Mouse (Mus musculus): ENCODE measurements around the gene Junb. TPM values are rescaled to one million over a fixed set of nuclear protein-coding genes. Genes with fewer than 3 reads are reported as not detected.

Gene Junb
- polyA plus RNA-seq, 1 experiment from 2014 or later = 18.2 TPM

- Histone ChIP-seq H3K4me3 (ENCODE audit: low read length) (peak overlapping the region; percentile 76), H3K9me3 (ENCODE audit: control insufficient read depth, low read length) (no peaks in the 10 kb centered on the region), H3K27ac (ENCODE audit: low read length) (peak overlapping the region; percentile 98), H3K27me3 (replicated peaks; ENCODE audit: control insufficient read depth, insufficient read depth, low read length) (no peaks in the 10 kb centered on the region), H3K9ac (ENCODE audit: low read depth, low read length) (peak overlapping the region; percentile 87), H3K36me3 (ENCODE audit: control insufficient read depth, insufficient read depth, low read length) (no peaks in the 10 kb centered on the region), H3K4me2 (ENCODE audit: low read depth, low read length) (peak overlapping the region; percentile 97), H3K4me1 (ENCODE audit: control insufficient read depth, insufficient read depth, low read length) (peaks cover 40% of the 10 kb centered on the region)
- ATAC-seq = peak; percentile 67
- under 1% methylated on average over 61 of the region's 61 CpGs for WGBS
Measured at GRCm38 (mm10) chr8:84976031-84976762, 2.3 kb downstream of the Junb start.

GRCm38 (mm10) chr8:84975434-84975833 is 3.1 kb downstream of the Junb start:
- H3K36me3 ChIP-seq (ENCODE audit: control insufficient read depth, insufficient read depth, low read length) = no peaks in the 10 kb centered on the region
- H3K27me3 ChIP-seq (replicated peaks; ENCODE audit: control insufficient read depth, insufficient read depth, low read length) = no peaks in the 10 kb centered on the region
- peak overlapping the region; percentile 98 for H3K27ac ChIP-seq (ENCODE audit: low read length)
- H3K4me1 ChIP-seq (ENCODE audit: control insufficient read depth, insufficient read depth, low read length) = peaks cover 41% of the 10 kb centered on the region
- H3K9ac ChIP-seq (ENCODE audit: low read depth, low read length) = peak overlapping the region; percentile 87; the same call in 1 of the 2 replicates
- peak overlapping the region; percentile 76 for H3K4me3 ChIP-seq (ENCODE audit: low read length)
- no peaks in the 10 kb centered on the region for H3K9me3 ChIP-seq (ENCODE audit: control insufficient read depth, low read length)
- 30% methylated on average over 7 of the region's 7 CpGs for WGBS
- peak overlapping the region; percentile 97 for H3K4me2 ChIP-seq (ENCODE audit: low read depth, low read length)
- no peak for ATAC-seq

- no peak overlapping the region for H3K4me2 ChIP-seq (ENCODE audit: low read depth, low read length)
- 79% methylated on average over 8 of the region's 8 CpGs for WGBS
- no peak overlapping the region for H3K9ac ChIP-seq (ENCODE audit: low read depth, low read length)
- no peak overlapping the region for H3K4me3 ChIP-seq (ENCODE audit: low read length)
- peaks cover 36% of the 10 kb centered on the region for H3K4me1 ChIP-seq (ENCODE audit: control insufficient read depth, insufficient read depth, low read length)
- H3K36me3 ChIP-seq (ENCODE audit: control insufficient read depth, insufficient read depth, low read length) = no peaks in the 10 kb centered on the region
- no peak for ATAC-seq
- H3K9me3 ChIP-seq (ENCODE audit: control insufficient read depth, low read length) = no peaks in the 10 kb centered on the region
- no peaks in the 10 kb centered on the region for H3K27me3 ChIP-seq (replicated peaks; ENCODE audit: control insufficient read depth, insufficient read depth, low read length)
- no peak overlapping the region for H3K27ac ChIP-seq (ENCODE audit: low read length)
Measured at GRCm38 (mm10) chr8:84974543-84975142, 3.9 kb downstream of the Junb start.

GRCm38 (mm10) chr8:84973803-84974542 is 4.5 kb downstream of the Junb start:
- Histone ChIP-seq H3K4me1 (ENCODE audit: control insufficient read depth, insufficient read depth, low read length) (peaks cover 29% of the 10 kb centered on the region), H3K9ac (ENCODE audit: low read depth, low read length) (no peak overlapping the region), H3K9me3 (ENCODE audit: control insufficient read depth, low read length) (no peaks in the 10 kb centered on the region), H3K4me2 (ENCODE audit: low read depth, low read length) (no peak overlapping the region), H3K27me3 (replicated peaks; ENCODE audit: control insufficient read depth, insufficient read depth, low read length) (no peaks in the 10 kb centered on the region), H3K27ac (ENCODE audit: low read length) (no peak overlapping the region), H3K4me3 (ENCODE audit: low read length) (no peak overlapping the region), H3K36me3 (ENCODE audit: control insufficient read depth, insufficient read depth, low read length) (no peaks in the 10 kb centered on the region)
- no peak for ATAC-seq
- 50% methylated on average over 4 of the region's 4 CpGs for WGBS

GRCm38 (mm10) chr8:84973079-84973478 is 5.4 kb downstream of the Junb start:
- ATAC-seq = no peak
- Histone ChIP-seq H3K27ac (ENCODE audit: low read length) (no peak overlapping the region), H3K27me3 (replicated peaks; ENCODE audit: control insufficient read depth, insufficient read depth, low read length) (no peaks in the 10 kb centered on the region), H3K9me3 (ENCODE audit: control insufficient read depth, low read length) (no peaks in the 10 kb centered on the region), H3K4me2 (ENCODE audit: low read depth, low read length) (no peak overlapping the region), H3K36me3 (ENCODE audit: control insufficient read depth, insufficient read depth, low read length) (no peaks in the 10 kb centered on the region), H3K4me3 (ENCODE audit: low read length) (no peak overlapping the region), H3K4me1 (ENCODE audit: control insufficient read depth, insufficient read depth, low read length) (peaks cover 32% of the 10 kb centered on the region), H3K9ac (ENCODE audit: low read depth, low read length) (no peak overlapping the region)
- 92% methylated on average over 1 of the region's 1 CpGs for WGBS

GRCm38 (mm10) chr8:84970913-84971312 is 7.6 kb downstream of the Junb start:
- Histone ChIP-seq H3K4me3 (ENCODE audit: low read length) (peak overlapping the region; percentile 62), H3K4me1 (ENCODE audit: control insufficient read depth, insufficient read depth, low read length) (peaks cover 33% of the 10 kb centered on the region), H3K36me3 (ENCODE audit: control insufficient read depth, insufficient read depth, low read length) (no peaks in the 10 kb centered on the region), H3K9ac (ENCODE audit: low read depth, low read length) (peak overlapping the region; percentile 80), H3K27me3 (replicated peaks; ENCODE audit: control insufficient read depth, insufficient read depth, low read length) (no peaks in the 10 kb centered on the region), H3K9me3 (ENCODE audit: control insufficient read depth, low read length) (no peaks in the 10 kb centered on the region), H3K27ac (ENCODE audit: low read length) (no peak overlapping the region), H3K4me2 (ENCODE audit: low read depth, low read length) (peak overlapping the region; percentile 84)
- no peak for ATAC-seq
- 68% methylated on average over 5 of the region's 5 CpGs for WGBS

GRCm38 (mm10) chr8:84970135-84970790 is 8.3 kb downstream of the Junb start:
- Histone ChIP-seq H3K27ac (ENCODE audit: low read length) (peak overlapping the region; percentile 93), H3K9ac (ENCODE audit: low read depth, low read length) (peak overlapping the region; percentile 80), H3K27me3 (replicated peaks; ENCODE audit: control insufficient read depth, insufficient read depth, low read length) (no peaks in the 10 kb centered on the region), H3K4me2 (ENCODE audit: low read depth, low read length) (peak overlapping the region; percentile 84), H3K4me3 (ENCODE audit: low read length) (peak overlapping the region; percentile 62), H3K9me3 (ENCODE audit: control insufficient read depth, low read length) (no peaks in the 10 kb centered on the region), H3K4me1 (ENCODE audit: control insufficient read depth, insufficient read depth, low read length) (peaks cover 30% of the 10 kb centered on the region), H3K36me3 (ENCODE audit: control insufficient read depth, insufficient read depth, low read length) (no peaks in the 10 kb centered on the region)
- no peak for ATAC-seq
- 3% methylated on average over 21 of the region's 21 CpGs for WGBS

- peak within 1 kb of the TSS; percentile 84 for H3K4me2 ChIP-seq (ENCODE audit: low read depth, low read length)
- H3K9me3 ChIP-seq (ENCODE audit: control insufficient read depth, low read length) = no peaks in the 10 kb centered on the region
- H3K27me3 ChIP-seq (replicated peaks; ENCODE audit: control insufficient read depth, insufficient read depth, low read length) = no peaks in the 10 kb centered on the region
- H3K36me3 ChIP-seq (ENCODE audit: control insufficient read depth, insufficient read depth, low read length) = no peaks in the 10 kb centered on the region
- peak within 1 kb of the TSS; percentile 62 for H3K4me3 ChIP-seq (ENCODE audit: low read length)
- peak within 1 kb of the TSS; percentile 80 for H3K9ac ChIP-seq (ENCODE audit: low read depth, low read length)
- peak within 1 kb of the TSS; percentile 93 for H3K27ac ChIP-seq (ENCODE audit: low read length)
- WGBS = under 1% methylated on average over 55 of the region's 56 CpGs
- peak; percentile 79 for ATAC-seq
- H3K4me1 ChIP-seq (ENCODE audit: control insufficient read depth, insufficient read depth, low read length) = peaks cover 31% of the 10 kb centered on the region
Measured at GRCm38 (mm10) chr8:84969241-84970134, 9.0 kb downstream of the Junb start, which contains the start of the genes Gm49661, Prdx2 and Rnaseh2a. Gene Gm49661 (minus strand): TSS chr8:84969433. Gene Prdx2 (plus strand): TSS chr8:84969587. Gene Rnaseh2a (minus strand): TSS chr8:84969767.

All from intestine, embryonic 16.5 days (tissue).